Mouse (Mus musculus) neural tube, embryonic 14.5 days (tissue): ENCODE results near the gene Fam114a2. TPM values are rescaled to one million over a fixed set of nuclear protein-coding genes. Genes with fewer than 3 reads are reported as not detected.

Experiments used
- ATAC-seq: fragments of 200-750 bp; cut with Nextera tagmentation; 2 replicates; pipeline ENCODE4 v1.8.0; 2017; ENCODE audit warnings: low read depth, mild to moderate bottlenecking, moderate TSS enrichment, moderate library complexity
- H3K27ac ChIP-seq: fragments of 300-500 bp; sonication (generic); 2 replicates; pipeline ENCODE4 v1.5.1; 2014; ENCODE audit warnings: low read depth, mild to moderate bottlenecking, control low read depth, low read length, moderate library complexity, mixed read lengths
- H3K27me3 ChIP-seq: fragments of 300-500 bp; sonication (generic); 2 replicates; pipeline ENCODE4 v1.6.1; 2014; ENCODE audit warnings: low read length; ENCODE audit not compliant: control insufficient read depth, insufficient read depth
- H3K36me3 ChIP-seq: fragments of 300-500 bp; sonication (generic); 2 replicates; pipeline ENCODE4 v1.6.1; 2014; ENCODE audit warnings: low read length, mixed read lengths; ENCODE audit not compliant: control insufficient read depth, insufficient read depth
- H3K4me1 ChIP-seq: fragments of 300-500 bp; sonication (generic); 2 replicates; pipeline ENCODE4 v1.6.1; 2014; ENCODE audit warnings: low read length; ENCODE audit not compliant: control insufficient read depth, insufficient read depth
- H3K4me2 ChIP-seq: fragments of 300-500 bp; sonication (generic); 2 replicates; pipeline ENCODE4 v1.6.1; 2014; ENCODE audit warnings: mild to moderate bottlenecking, low read depth, low read length, control low read depth
- H3K4me3 ChIP-seq: fragments of 300-500 bp; sonication (generic); 2 replicates; pipeline ENCODE4 v1.5.1; 2014; ENCODE audit warnings: low read depth, low read length, control low read depth, mixed read lengths
- H3K9ac ChIP-seq: fragments of 300-500 bp; sonication (generic); replicated peaks from 2 replicates; pipeline ENCODE4 v1.6.1; 2014; ENCODE audit warnings: low read depth, mild to moderate bottlenecking, control low read depth, low read length, mixed read lengths
- H3K9me3 ChIP-seq: fragments of 300-500 bp; sonication (generic); 2 replicates; pipeline ENCODE4 v1.6.1; 2016; ENCODE audit warnings: low read length; ENCODE audit not compliant: control insufficient read depth
- WGBS: fragments of 180-500 bp; shearing (Covaris S2); extraction: QIAGEN DNeasy Blood & Tissue Kit; methylation state at CpG from one replicate; pipeline ENCODE4 v1.1.7; 2014; 5-methylcytosine and 5-hydroxymethylcytosine counted together
- polyA plus RNA-seq: library from polyadenylated mRNA; unstranded; fragments of >200 nt; fragmentation: Nextera tagmentation; extraction: Ambion mirVana; gene quantifications from 2 replicates; pipeline ENCODE4 v1.2.1, GENCODE M21; 2014

Gene Fam114a2
- polyA plus RNA-seq, 1 experiment from 2014 or later = 51.3 TPM

DNA sequence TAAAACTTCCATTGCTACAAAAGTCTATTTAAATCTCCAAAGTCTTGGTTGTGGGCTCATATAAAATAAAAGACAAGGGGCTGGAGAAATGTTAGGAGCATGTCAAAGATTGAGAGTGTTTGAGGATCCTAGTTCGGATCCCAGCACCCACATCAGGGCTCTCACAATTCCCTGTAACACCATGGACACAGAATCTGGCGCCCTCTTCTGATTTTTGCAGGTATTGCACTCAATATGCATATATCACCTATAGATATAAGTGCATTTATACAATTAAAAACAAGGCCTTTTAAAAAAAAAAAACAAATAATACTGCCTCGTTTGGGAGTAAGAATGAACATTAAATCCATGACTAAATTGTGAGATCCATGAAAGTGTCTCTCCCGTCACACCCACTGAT is 49.7 kb downstream of the Fam114a2 start:
- H3K4me3 ChIP-seq = no peak overlapping the region
- no peak for ATAC-seq
- no peaks in the 10 kb centered on the region for H3K9me3 ChIP-seq
- H3K4me2 ChIP-seq = no peak overlapping the region
- H3K36me3 ChIP-seq = no peaks in the 10 kb centered on the region
- H3K27me3 ChIP-seq = no peaks in the 10 kb centered on the region; the same call in 1 of the 2 replicates
- H3K27ac ChIP-seq = no peak overlapping the region
- WGBS = 79% methylated on average over 4 of the region's 4 CpGs
- no peak overlapping the region for H3K9ac ChIP-seq
- 0 out of 2 replicates have a peak, but pooled peaks cover 2% of the 10 kb centered on the region for H3K4me1 ChIP-seq

DNA sequence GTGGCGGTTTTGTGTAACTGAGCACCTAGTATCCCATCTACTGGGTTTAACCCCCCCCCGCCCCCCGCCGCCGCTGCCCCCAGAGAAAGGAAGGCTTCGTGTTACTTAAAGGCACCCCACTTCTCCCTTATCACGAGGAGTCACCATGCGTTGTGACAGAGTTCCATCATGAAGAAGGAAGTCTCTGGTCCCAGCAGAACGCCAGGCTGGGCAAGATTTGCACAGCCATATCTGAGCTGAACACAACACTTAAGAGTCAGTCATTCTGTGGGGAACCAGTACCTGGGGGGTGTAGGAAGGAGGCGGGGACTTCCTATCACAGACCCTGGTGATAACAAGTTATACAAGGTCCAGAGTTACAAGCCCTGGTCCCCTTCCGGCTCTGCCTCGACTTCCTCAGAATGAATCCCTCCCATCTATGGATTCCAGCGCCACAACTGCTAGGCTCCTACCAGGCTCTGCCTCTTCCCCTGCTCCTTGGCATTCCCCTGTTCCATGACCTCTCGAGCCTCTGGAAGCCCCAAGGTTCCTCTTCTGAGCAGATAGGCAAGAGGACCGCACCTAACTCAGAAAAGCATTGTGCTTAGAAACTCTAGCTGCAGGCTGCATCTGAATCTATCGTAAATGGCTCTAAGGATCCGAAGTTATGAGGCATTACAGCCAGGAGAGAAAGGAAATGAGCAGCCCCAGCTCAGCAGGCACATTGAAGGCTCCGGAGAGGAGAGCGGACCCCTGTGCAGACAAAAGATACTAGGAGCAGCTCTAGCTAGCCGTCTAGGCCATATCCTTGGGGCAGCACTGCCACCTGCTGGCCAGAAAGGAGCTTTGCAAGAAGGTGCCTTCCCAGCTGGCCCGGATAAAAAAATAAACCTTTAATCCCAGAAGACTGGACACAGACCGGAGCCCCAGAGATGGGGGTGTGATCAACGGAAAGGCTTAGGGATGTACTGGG is 51.0 kb downstream of the Fam114a2 start:
- ATAC-seq = peak; percentile 90

DNA sequence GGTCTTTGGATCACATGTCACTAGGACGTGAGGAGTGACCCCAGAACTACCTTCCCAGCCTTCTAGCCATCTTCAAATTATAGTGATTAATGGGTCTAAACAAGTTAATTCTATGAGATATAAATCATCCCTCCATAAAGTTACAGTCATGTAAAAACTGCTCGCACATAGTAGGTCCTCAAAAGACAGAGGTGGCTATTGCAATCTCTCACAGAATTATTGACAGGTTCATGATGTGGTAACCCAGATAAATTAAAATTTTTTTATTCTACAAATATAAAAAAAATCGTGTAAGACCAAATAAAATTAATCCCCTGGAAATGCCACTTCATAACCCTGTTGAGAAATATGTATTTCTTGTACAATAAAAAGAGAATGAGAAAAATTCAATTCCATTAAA is 52.6 kb downstream of the Fam114a2 start:
- H3K9ac ChIP-seq = no peak overlapping the region
- H3K4me2 ChIP-seq = no peak overlapping the region
- H3K4me1 ChIP-seq = 0 out of 2 replicates have a peak, but pooled peaks cover 2% of the 10 kb centered on the region
- no peak overlapping the region for H3K4me3 ChIP-seq
- H3K9me3 ChIP-seq = no peaks in the 10 kb centered on the region
- no peak for ATAC-seq
- no peaks in the 10 kb centered on the region for H3K36me3 ChIP-seq
- no peak overlapping the region for H3K27ac ChIP-seq
- WGBS = 87% methylated on average over 3 of the region's 3 CpGs
- H3K27me3 ChIP-seq = no peaks in the 10 kb centered on the region; the same call in 1 of the 2 replicates

More for the DNA sequence above, 51.0 kb downstream of the Fam114a2 start:
- Histone ChIP-seq H3K27ac (peak overlapping the region; percentile 34; the same call in 1 of the 2 replicates), H3K9ac (0 out of 2 replicates have a peak overlapping the region, but pooled peaks have one; percentile 25), H3K4me1 (0 out of 2 replicates have a peak, but pooled peaks cover 2% of the 10 kb centered on the region), H3K4me3 (no peak overlapping the region), H3K9me3 (no peaks in the 10 kb centered on the region), H3K27me3 (no peaks in the 10 kb centered on the region; the same call in 1 of the 2 replicates), H3K36me3 (no peaks in the 10 kb centered on the region), H3K4me2 (no peak overlapping the region)
- WGBS = 59% methylated on average over 23 of the region's 23 CpGs

DNA sequence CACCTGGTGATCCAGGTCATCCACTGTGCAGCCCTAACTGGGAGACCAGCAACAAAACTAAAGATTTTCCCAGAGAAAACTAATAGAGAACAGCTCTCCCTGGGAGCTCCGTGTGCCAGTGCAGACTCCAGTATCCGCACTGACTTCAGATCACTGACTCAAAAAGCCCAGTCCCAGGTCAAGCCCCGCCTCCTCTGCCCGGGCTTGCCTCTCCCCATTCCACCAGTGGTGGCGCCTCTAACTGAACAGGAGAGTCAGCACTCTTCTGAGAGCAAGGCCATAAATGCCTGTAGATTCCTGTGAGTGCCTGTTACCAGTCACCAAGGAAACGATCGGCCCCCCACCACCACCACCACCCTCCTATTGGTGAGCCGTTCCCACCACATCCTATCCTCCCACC is 53.4 kb downstream of the Fam114a2 start:
- ATAC-seq = no peak
- 33% methylated on average over 8 of the region's 8 CpGs for WGBS
- 0 out of 2 replicates have a peak, but pooled peaks cover 2% of the 10 kb centered on the region for H3K4me1 ChIP-seq
- H3K9me3 ChIP-seq = no peaks in the 10 kb centered on the region
- H3K9ac ChIP-seq = no peak overlapping the region
- H3K4me2 ChIP-seq = no peak overlapping the region
- no peak overlapping the region for H3K4me3 ChIP-seq
- no peaks in the 10 kb centered on the region for H3K36me3 ChIP-seq
- no peak overlapping the region for H3K27ac ChIP-seq
- H3K27me3 ChIP-seq = no peaks in the 10 kb centered on the region; the same call in 1 of the 2 replicates

DNA sequence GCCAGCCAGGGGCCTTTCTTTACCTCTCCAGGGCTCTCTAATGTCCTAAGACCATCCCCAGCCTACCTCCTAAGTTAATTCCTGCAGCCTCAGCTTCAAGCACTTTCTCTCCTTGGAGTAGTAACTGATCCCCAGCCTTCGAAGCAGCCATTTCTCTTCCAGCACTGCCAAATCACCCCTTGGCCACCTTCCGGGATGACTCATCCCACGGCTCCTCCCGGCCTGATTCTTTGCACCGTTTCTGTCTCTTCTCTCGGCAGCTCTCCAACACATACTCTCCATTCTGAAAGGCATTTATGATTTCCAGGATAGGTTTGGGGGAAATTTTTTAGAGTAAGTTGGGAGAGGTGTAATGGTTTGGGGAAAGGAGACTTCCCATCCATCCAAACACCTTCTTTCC is 58.7 kb downstream of the Fam114a2 start:
- Histone ChIP-seq H3K9me3 (no peaks in the 10 kb centered on the region), H3K4me1 (no peaks in the 10 kb centered on the region), H3K36me3 (no peaks in the 10 kb centered on the region), H3K9ac (no peak overlapping the region), H3K4me3 (no peak overlapping the region), H3K4me2 (no peak overlapping the region), H3K27me3 (no peaks in the 10 kb centered on the region), H3K27ac (no peak overlapping the region)
- ATAC-seq = no peak
- 88% methylated on average over 6 of the region's 6 CpGs for WGBS

DNA sequence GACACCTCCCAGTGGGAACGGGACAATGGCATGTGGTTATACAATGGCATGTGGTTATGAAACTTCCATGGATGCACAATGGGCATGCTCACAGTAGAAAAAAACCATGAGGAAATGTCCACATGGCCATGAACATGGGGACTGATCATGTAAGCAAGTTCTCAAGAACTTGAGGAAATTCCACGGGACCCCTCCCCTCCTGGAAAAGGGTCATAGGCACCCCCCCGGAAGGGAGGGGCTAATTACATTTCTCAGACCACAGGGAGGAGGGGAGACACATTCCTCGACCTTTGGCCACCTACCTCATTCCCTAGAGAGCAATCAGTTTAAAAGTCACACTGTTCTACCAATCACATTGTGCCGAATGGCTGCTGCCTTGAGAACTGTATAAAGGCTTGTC is 64.0 kb downstream of the Fam114a2 start:
- 53% methylated on average over 5 of the region's 5 CpGs for WGBS
- Histone ChIP-seq H3K27me3 (no peaks in the 10 kb centered on the region), H3K4me1 (no peaks in the 10 kb centered on the region), H3K9me3 (no peaks in the 10 kb centered on the region), H3K4me3 (no peak overlapping the region), H3K4me2 (no peak overlapping the region), H3K9ac (no peak overlapping the region), H3K27ac (no peak overlapping the region), H3K36me3 (no peaks in the 10 kb centered on the region)
- no peak for ATAC-seq

DNA sequence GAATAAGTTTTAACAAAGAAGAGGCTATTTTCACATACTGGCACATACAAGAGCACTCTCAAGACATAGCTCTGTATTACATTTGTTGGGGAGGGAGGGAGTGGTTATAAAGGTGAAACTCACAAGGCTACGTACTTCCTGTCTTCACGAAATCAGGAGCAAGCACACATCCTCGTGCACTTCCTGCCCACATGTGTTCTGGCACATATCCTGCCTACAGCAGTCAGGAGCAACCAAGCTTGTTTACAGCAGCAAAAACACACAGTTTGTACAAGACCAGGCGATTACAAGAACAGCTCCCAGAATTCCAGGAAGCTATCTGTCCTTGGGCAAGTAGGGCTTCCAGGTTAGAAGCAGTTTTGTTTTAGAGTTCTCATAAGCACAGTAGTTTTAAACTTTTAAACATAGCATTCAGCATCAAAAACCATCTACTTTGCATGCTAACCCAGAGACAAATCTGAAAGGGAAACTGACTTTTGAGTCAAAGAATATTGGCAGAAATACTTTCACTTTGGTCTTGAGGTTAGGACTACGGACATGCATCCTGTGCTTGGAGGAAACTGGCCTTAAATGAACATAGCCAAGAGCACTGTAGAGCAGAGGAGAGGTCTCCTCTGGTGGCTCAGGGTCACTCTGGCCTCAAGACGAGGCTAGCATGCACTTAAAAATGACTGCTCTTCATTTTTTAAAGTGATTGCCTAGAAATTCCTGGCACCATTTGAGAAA is 73.0 kb downstream of the Fam114a2 start:
- WGBS = 83% methylated on average over 6 of the region's 6 CpGs
- Histone ChIP-seq H3K9me3 (no peaks in the 10 kb centered on the region), H3K4me1 (no peaks in the 10 kb centered on the region), H3K36me3 (no peaks in the 10 kb centered on the region), H3K4me3 (no peak overlapping the region), H3K4me2 (no peak overlapping the region), H3K9ac (no peak overlapping the region), H3K27me3 (no peaks in the 10 kb centered on the region), H3K27ac (no peak overlapping the region)
- no peak for ATAC-seq

DNA sequence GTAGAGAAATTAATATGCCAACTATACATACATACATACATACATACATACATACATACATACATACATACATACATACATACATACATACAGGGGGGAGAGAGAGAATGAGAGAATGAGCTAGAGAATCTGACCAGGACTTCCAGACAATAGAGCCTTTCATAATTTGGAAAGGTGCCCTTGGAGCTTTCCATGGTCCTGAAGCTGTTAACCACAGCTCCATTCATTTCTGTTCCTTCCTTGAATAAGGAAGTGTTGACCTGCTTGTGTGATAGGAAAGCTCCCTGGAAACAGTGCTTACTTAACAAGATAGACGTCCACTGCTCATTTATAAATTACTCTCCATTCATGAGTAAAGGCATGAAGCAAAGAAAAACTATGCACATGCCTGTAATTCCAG is 84.3 kb downstream of the Fam114a2 start:
- H3K27ac ChIP-seq = no peak overlapping the region
- H3K4me1 ChIP-seq = no peaks in the 10 kb centered on the region
- no peaks in the 10 kb centered on the region for H3K27me3 ChIP-seq
- H3K9me3 ChIP-seq = no peaks in the 10 kb centered on the region
- no peaks in the 10 kb centered on the region for H3K36me3 ChIP-seq
- no peak overlapping the region for H3K4me2 ChIP-seq
- 15% methylated on average over 1 of the region's 1 CpGs for WGBS
- ATAC-seq = no peak
- no peak overlapping the region for H3K9ac ChIP-seq
- no peak overlapping the region for H3K4me3 ChIP-seq
